Mouse (Mus musculus): ENCODE measurements at regions not wholly inside any gene's neighbourhood (a gene's known extent, or its start where the extent isn't known, plus 50 kb on each side); places are given as distances from the start of the nearest gene placed in this dataset.
A peak's percentile ranks its signal among the peaks of the same experiment; 100 is the strongest.

DNA sequence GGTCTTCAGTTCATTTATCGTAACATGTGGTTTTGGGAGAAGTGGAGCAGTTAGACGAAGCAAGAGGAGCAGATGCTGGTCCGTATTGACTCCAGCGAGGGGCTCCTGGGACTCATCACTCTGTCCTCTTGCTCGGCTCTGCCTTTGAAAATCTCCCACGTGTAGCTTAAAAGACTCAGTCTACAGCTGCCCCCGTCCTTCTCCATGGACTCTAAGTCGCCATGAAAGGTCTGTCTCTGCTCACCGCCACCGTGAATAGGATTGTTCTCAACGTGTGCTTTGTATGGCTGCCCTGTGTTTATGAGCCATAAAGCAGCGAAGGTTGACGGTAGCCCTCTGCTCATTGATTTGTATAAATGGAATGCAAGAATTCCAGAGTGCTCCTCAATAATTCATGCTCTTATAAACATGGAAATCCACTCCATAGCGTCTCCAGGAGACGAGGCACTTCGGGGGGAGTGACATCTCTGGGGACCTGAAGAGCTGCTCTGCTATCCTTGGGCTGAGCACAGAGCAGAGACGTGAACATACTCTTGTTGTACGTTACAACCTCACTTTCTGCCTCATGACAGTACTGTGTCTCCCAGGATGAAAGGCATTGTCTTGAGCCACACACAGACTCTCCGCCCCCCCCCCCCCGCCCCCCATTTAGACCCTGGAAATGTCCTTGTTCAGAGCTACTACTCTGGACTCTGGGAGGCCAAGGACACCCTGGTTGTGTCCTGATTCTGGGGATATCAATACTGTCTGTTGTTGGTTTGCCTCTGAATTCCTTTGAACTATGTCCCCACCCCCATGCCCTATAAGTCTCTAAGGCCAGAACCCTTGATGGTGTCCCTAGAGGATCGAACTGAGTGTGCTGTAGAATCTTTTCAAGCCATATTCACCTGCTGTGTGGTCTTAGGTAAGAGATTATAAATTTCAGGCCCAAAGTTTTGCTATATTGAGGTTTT, 90.8 kb upstream of the Hdac4 start:
- peak; percentile 23 for DNase-seq (ENCODE audit: low spot score)
- H3K9me3 ChIP-seq (ENCODE audit: control insufficient read depth, low read length) = no peaks in the 10 kb centered on the region
- peak; percentile 47; the same call in 1 of the 2 replicates for ATAC-seq (ENCODE audit: insufficient number of reproducible peaks, low FRiP score, low TSS enrichment, low read depth)
- no peak overlapping the region for H3K4me2 ChIP-seq (ENCODE audit: low read depth, severe bottlenecking)
- WGBS = 62% methylated on average over 21 of the region's 21 CpGs
- H3K9ac ChIP-seq (ENCODE audit: low read length) = no peak overlapping the region
- H3K4me1 ChIP-seq (ENCODE audit: control insufficient read depth, insufficient read depth, low read length) = no peaks in the 10 kb centered on the region
- H3K4me3 ChIP-seq (ENCODE audit: low read depth, low read length) = no peak overlapping the region
- H3K27ac ChIP-seq (replicated peaks; ENCODE audit: low read depth, low read length) = no peak overlapping the region
- H3K27me3 ChIP-seq (ENCODE audit: control insufficient read depth, insufficient read depth, low read length) = no peaks in the 10 kb centered on the region
- H3K36me3 ChIP-seq (ENCODE audit: control insufficient read depth, insufficient read depth, low read length) = no peaks in the 10 kb centered on the region

DNA sequence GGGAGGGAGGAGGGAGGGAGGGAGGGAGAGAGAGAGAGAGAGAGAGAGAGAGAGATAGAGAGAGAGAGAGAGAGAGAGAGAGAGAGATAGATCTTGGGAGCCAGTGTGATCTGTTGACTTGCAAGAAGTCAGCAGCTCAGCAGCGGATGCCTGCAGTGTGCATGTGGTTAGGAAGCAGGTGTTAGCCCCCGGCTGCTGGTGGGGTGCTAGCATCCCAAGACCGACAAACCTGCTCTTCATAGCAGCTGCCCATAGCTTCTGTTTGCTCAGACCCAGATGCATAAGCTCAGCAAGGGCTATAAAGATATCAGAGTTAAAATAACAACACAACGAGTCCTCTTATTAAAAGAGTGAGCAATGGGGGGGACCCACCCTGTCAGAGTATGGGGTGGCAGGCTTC, 88.7 kb upstream of the Hdac4 start:
- no peak for DNase-seq (ENCODE audit: low spot score)
- WGBS = 59% methylated on average over 4 of the region's 4 CpGs
- H3K4me1 ChIP-seq (ENCODE audit: control insufficient read depth, insufficient read depth, low read length) = no peaks in the 10 kb centered on the region
- H3K9me3 ChIP-seq (ENCODE audit: control insufficient read depth, low read length) = no peaks in the 10 kb centered on the region
- no peak overlapping the region for H3K9ac ChIP-seq (ENCODE audit: low read length)
- no peak overlapping the region for H3K27ac ChIP-seq (replicated peaks; ENCODE audit: low read depth, low read length)
- no peak for ATAC-seq (ENCODE audit: insufficient number of reproducible peaks, low FRiP score, low TSS enrichment, low read depth)
- no peaks in the 10 kb centered on the region for H3K27me3 ChIP-seq (ENCODE audit: control insufficient read depth, insufficient read depth, low read length)
- H3K4me3 ChIP-seq (ENCODE audit: low read depth, low read length) = no peak overlapping the region
- no peak overlapping the region for H3K4me2 ChIP-seq (ENCODE audit: low read depth, severe bottlenecking)
- no peaks in the 10 kb centered on the region for H3K36me3 ChIP-seq (ENCODE audit: control insufficient read depth, insufficient read depth, low read length)

DNA sequence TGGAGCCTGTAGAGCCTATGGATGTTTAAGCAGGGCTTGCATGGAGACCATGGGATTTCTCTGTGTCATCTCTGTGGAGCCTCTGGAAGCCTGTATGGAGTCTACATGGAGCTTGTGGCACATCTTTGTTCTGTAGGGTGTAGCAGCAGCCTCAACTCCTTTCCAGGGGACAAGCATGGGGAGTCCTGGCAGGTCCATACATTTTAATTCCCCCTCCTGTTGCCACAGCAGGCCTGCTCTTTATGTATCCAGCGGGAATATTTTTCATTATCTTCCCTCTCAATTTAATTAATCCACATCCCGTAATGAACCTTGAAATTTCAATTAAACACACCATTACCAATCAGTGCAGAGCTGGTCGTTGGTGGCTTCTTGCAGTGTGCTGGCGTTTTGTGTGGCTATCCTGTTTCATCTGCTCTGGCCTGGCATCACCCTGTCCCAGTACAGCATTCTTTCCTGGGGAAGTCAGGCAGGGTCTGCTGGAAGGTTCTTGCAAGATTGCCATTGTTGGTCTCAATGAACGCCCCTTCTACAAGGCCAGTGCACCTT, 81.8 kb upstream of the Hdac4 start:
- no peaks in the 10 kb centered on the region for H3K9me3 ChIP-seq (ENCODE audit: control insufficient read depth, low read length)
- no peak overlapping the region for H3K9ac ChIP-seq (ENCODE audit: low read length)
- H3K4me3 ChIP-seq (ENCODE audit: low read depth, low read length) = no peak overlapping the region
- no peak overlapping the region for H3K4me2 ChIP-seq (ENCODE audit: low read depth, severe bottlenecking)
- no peaks in the 10 kb centered on the region for H3K27me3 ChIP-seq (ENCODE audit: control insufficient read depth, insufficient read depth, low read length)
- ATAC-seq (ENCODE audit: insufficient number of reproducible peaks, low FRiP score, low TSS enrichment, low read depth) (no peak), DNase-seq (ENCODE audit: low spot score) (no peak)
- no peaks in the 10 kb centered on the region for H3K36me3 ChIP-seq (ENCODE audit: control insufficient read depth, insufficient read depth, low read length)
- WGBS = 77% methylated on average over 5 of the region's 5 CpGs
- H3K4me1 ChIP-seq (ENCODE audit: control insufficient read depth, insufficient read depth, low read length) = no peaks in the 10 kb centered on the region
- no peak overlapping the region for H3K27ac ChIP-seq (replicated peaks; ENCODE audit: low read depth, low read length)

DNA sequence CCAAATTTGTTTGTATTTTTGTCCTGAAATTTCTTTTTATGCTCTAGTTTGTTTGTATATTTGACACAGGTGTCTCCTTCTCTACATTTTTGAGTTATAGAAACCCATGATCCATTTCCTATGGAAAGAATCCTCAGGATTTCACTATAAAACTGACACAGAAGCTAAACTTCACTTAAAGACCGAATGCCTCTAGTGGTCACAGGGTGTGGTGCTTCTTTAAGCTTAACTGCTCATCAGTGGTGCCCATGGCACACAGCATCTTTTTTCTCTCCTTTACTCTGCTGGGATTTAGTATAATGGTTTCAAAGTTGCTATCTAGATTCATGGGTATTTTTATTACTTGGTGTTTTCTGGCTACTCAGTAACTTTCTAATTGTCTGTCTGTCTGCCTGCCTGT, 79.9 kb upstream of the Hdac4 start:
- 77% methylated on average over 1 of the region's 1 CpGs for WGBS
- H3K36me3 ChIP-seq (ENCODE audit: control insufficient read depth, insufficient read depth, low read length) = no peaks in the 10 kb centered on the region
- no peak overlapping the region for H3K4me3 ChIP-seq (ENCODE audit: low read depth, low read length)
- no peak overlapping the region for H3K4me2 ChIP-seq (ENCODE audit: low read depth, severe bottlenecking)
- DNase-seq (ENCODE audit: low spot score) = no peak
- H3K27ac ChIP-seq (replicated peaks; ENCODE audit: low read depth, low read length) = no peak overlapping the region
- H3K27me3 ChIP-seq (ENCODE audit: control insufficient read depth, insufficient read depth, low read length) = no peaks in the 10 kb centered on the region
- H3K4me1 ChIP-seq (ENCODE audit: control insufficient read depth, insufficient read depth, low read length) = no peaks in the 10 kb centered on the region
- H3K9me3 ChIP-seq (ENCODE audit: control insufficient read depth, low read length) = no peaks in the 10 kb centered on the region
- ATAC-seq (ENCODE audit: insufficient number of reproducible peaks, low FRiP score, low TSS enrichment, low read depth) = no peak
- no peak overlapping the region for H3K9ac ChIP-seq (ENCODE audit: low read length)

DNA sequence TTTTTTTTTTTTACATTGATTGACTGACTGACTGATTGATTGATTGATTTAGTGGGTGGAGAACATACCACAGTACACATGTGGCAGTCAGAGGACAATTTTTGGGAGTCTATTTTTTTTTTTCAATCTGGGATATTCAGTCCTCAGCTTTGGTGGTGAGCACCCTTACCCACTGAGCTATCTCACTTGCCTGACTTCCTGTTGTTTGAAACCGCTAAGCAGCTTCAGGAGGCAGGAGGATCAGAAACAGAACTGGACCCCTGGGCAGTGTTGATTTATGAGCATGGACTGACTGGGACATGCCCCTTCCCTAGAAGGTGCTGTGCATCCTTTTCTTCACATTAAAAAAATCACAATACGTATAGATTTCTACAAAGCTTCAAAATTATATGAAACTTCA, 78.3 kb upstream of the Hdac4 start:
- WGBS = 81% methylated on average over 2 of the region's 2 CpGs
- ATAC-seq (ENCODE audit: insufficient number of reproducible peaks, low FRiP score, low TSS enrichment, low read depth) (no peak), DNase-seq (ENCODE audit: low spot score) (no peak)

DNA sequence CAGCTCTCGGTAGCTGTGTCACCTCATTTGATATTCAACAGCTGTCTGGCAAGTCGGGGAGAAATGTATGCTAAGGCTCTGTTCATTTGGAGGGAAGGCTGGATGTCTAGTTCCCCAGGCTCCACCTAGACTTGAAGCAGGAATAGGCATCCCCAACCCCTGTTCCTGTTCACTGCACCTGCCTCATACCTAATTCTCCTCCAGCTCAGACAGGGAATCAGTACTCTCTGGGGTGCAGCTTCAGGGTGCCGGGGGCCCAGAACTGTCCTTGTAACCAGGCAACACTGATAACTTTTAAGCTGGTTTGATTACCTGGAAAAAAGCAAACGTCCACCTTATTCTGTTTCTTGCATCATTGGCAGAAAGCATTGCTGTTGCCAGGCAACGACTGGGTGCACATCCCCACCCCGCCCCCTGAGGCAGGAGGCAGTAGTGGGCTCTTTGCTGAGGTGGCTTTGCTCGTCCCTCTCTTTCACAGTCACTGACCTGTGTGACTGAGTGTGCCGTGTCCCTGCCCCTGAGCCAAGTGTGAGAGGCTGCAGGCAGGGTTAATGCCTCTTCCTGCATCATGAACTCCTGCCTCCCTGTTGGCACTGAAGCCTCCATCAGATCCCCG, 76.3 kb upstream of the Hdac4 start:
- WGBS = 66% methylated on average over 9 of the region's 9 CpGs
- Histone ChIP-seq H3K27me3 (ENCODE audit: control insufficient read depth, insufficient read depth, low read length) (no peaks in the 10 kb centered on the region), H3K9me3 (ENCODE audit: control insufficient read depth, low read length) (no peaks in the 10 kb centered on the region), H3K27ac (replicated peaks; ENCODE audit: low read depth, low read length) (no peak overlapping the region), H3K36me3 (ENCODE audit: control insufficient read depth, insufficient read depth, low read length) (no peaks in the 10 kb centered on the region), H3K4me3 (ENCODE audit: low read depth, low read length) (no peak overlapping the region), H3K9ac (ENCODE audit: low read length) (no peak overlapping the region), H3K4me1 (ENCODE audit: control insufficient read depth, insufficient read depth, low read length) (no peaks in the 10 kb centered on the region), H3K4me2 (ENCODE audit: low read depth, severe bottlenecking) (no peak overlapping the region)
- ATAC-seq (ENCODE audit: insufficient number of reproducible peaks, low FRiP score, low TSS enrichment, low read depth) (no peak), DNase-seq (ENCODE audit: low spot score) (no peak)

More for the DNA sequence above, 78.3 kb upstream of the Hdac4 start:
- H3K4me2 ChIP-seq (ENCODE audit: low read depth, severe bottlenecking) = no peak overlapping the region
- no peak overlapping the region for H3K4me3 ChIP-seq (ENCODE audit: low read depth, low read length)
- no peaks in the 10 kb centered on the region for H3K27me3 ChIP-seq (ENCODE audit: control insufficient read depth, insufficient read depth, low read length)
- no peaks in the 10 kb centered on the region for H3K9me3 ChIP-seq (ENCODE audit: control insufficient read depth, low read length)
- no peak overlapping the region for H3K27ac ChIP-seq (replicated peaks; ENCODE audit: low read depth, low read length)
- no peak overlapping the region for H3K9ac ChIP-seq (ENCODE audit: low read length)
- no peaks in the 10 kb centered on the region for H3K4me1 ChIP-seq (ENCODE audit: control insufficient read depth, insufficient read depth, low read length)
- no peaks in the 10 kb centered on the region for H3K36me3 ChIP-seq (ENCODE audit: control insufficient read depth, insufficient read depth, low read length)

DNA sequence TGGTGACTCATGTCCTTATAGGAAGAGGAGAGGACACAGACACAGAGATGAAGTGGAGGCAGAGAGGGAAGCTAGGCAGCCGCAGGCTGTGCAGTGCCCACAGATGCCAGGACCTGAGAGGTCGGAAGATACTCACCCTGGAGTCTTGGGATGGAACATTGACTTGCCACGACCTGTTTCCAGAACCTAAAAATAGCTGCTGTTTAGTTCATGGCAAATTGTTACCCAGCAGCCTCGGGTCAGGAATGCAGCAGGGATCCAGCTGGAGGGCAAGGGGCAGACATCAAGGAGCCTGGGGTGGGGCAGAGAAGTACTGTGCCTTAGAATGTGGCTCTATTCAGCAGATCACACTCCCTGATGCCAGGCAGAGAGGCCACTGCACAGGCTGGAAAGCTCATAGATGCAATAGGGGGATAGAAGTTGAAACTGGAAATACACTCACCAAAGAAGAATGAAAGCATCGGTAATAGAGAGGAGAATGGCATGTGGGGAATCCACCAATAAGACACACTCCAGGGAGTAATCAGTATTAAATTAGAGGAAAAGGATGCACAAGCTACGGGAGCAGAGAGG, 75.1 kb upstream of the Hdac4 start:
- no peak overlapping the region for H3K4me3 ChIP-seq (ENCODE audit: low read depth, low read length)
- no peaks in the 10 kb centered on the region for H3K9me3 ChIP-seq (ENCODE audit: control insufficient read depth, low read length)
- H3K36me3 ChIP-seq (ENCODE audit: control insufficient read depth, insufficient read depth, low read length) = no peaks in the 10 kb centered on the region
- H3K27me3 ChIP-seq (ENCODE audit: control insufficient read depth, insufficient read depth, low read length) = no peaks in the 10 kb centered on the region
- no peak overlapping the region for H3K4me2 ChIP-seq (ENCODE audit: low read depth, severe bottlenecking)
- ATAC-seq (ENCODE audit: insufficient number of reproducible peaks, low FRiP score, low TSS enrichment, low read depth) (no peak), DNase-seq (ENCODE audit: low spot score) (no peak)
- no peaks in the 10 kb centered on the region for H3K4me1 ChIP-seq (ENCODE audit: control insufficient read depth, insufficient read depth, low read length)
- WGBS = 47% methylated on average over 6 of the region's 6 CpGs
- H3K9ac ChIP-seq (ENCODE audit: low read length) = no peak overlapping the region
- no peak overlapping the region for H3K27ac ChIP-seq (replicated peaks; ENCODE audit: low read depth, low read length)

DNA sequence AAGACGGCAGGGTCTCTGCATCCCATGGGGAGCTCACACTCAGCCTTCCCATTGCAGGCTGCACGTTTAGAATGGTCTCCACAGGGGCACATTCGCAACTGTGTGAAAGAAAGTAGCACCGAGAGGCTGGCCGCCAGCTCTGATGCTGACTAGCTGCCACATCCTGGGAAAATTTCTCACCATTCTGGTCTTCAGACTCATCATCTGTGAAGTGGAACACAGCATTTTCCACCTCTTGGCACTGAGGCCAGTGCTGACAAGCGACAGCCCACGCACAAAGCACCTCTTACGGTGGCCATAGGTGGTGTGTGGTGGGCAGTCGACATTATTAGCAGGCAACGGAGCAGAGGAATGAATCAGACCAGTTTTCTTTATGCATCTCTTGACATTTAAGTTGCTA, 74.0 kb upstream of the Hdac4 start:
- no peaks in the 10 kb centered on the region for H3K27me3 ChIP-seq (ENCODE audit: control insufficient read depth, insufficient read depth, low read length)
- 66% methylated on average over 10 of the region's 10 CpGs for WGBS

More for the DNA sequence above, 74.0 kb upstream of the Hdac4 start:
- ATAC-seq (ENCODE audit: insufficient number of reproducible peaks, low FRiP score, low TSS enrichment, low read depth) (no peak), DNase-seq (ENCODE audit: low spot score) (no peak)
- Histone ChIP-seq H3K4me3 (ENCODE audit: low read depth, low read length) (no peak overlapping the region), H3K4me2 (ENCODE audit: low read depth, severe bottlenecking) (no peak overlapping the region), H3K27ac (replicated peaks; ENCODE audit: low read depth, low read length) (no peak overlapping the region), H3K36me3 (ENCODE audit: control insufficient read depth, insufficient read depth, low read length) (no peaks in the 10 kb centered on the region), H3K9me3 (ENCODE audit: control insufficient read depth, low read length) (no peaks in the 10 kb centered on the region), H3K4me1 (ENCODE audit: control insufficient read depth, insufficient read depth, low read length) (no peaks in the 10 kb centered on the region), H3K9ac (ENCODE audit: low read length) (no peak overlapping the region)

All from limb, embryonic 11.5 days (tissue).